Mouse (Mus musculus): ENCODE measurements around the gene Rhox9. TPM values are rescaled to one million over a fixed set of nuclear protein-coding genes. Genes with fewer than 3 reads are reported as not detected.
"Not testable (repeated sequence)": the region's sequence is repeated elsewhere in the genome, so short reads cannot be mapped to it uniquely, and the experiment has no call there.

Rhox9 gene
- not detected in 2 replicates for polyA plus RNA-seq (2014; fragmentation: Nextera tagmentation; extraction: Ambion mirVana)

- not testable (repeated sequence) for H3K4me1 ChIP-seq (replicated peaks; ENCODE audit: control insufficient read depth, insufficient read depth, low read length); H3K9me3 ChIP-seq (ENCODE audit: control insufficient read depth, low read length); ATAC-seq (replicated peaks; ENCODE audit: low FRiP score, low TSS enrichment, low read depth); DNase-seq (ENCODE audit: low spot score); H3K4me2 ChIP-seq (ENCODE audit: low read length); H3K4me3 ChIP-seq (ENCODE audit: low read depth, low read length); H3K27ac ChIP-seq (ENCODE audit: low read depth); H3K9ac ChIP-seq (ENCODE audit: low read length); H3K27me3 ChIP-seq (replicated peaks; ENCODE audit: control insufficient read depth, insufficient read depth, low read length); H3K36me3 ChIP-seq (ENCODE audit: control insufficient read depth, insufficient read depth, low read length)
- WGBS: 90% methylated on average over 9 of the region's 18 CpGs
These were observed at the start of gene Rhox9 for GRCm38 (mm10) chrX:37901670-37902069. Rhox9 (minus strand) TSS chrX:37901770.

GRCm38 (mm10) chrX:37916311-37916710 lies 14.7 kb upstream of the Rhox9 start:
- Histone ChIP-seq H3K36me3 (ENCODE audit: control insufficient read depth, insufficient read depth, low read length) (no peaks in the 10 kb centered on the region), H3K9ac (ENCODE audit: low read length) (no peak overlapping the region), H3K4me1 (replicated peaks; ENCODE audit: control insufficient read depth, insufficient read depth, low read length) (no peaks in the 10 kb centered on the region), H3K27me3 (replicated peaks; ENCODE audit: control insufficient read depth, insufficient read depth, low read length) (no peaks in the 10 kb centered on the region), H3K27ac (ENCODE audit: low read depth) (no peak overlapping the region), H3K4me3 (ENCODE audit: low read depth, low read length) (no peak overlapping the region), H3K9me3 (ENCODE audit: control insufficient read depth, low read length) (no peaks in the 10 kb centered on the region), H3K4me2 (ENCODE audit: low read length) (no peak overlapping the region)
- ATAC-seq (replicated peaks; ENCODE audit: low FRiP score, low TSS enrichment, low read depth) (no peak), DNase-seq (ENCODE audit: low spot score) (no peak)
- 73% methylated on average over 4 of the region's 4 CpGs for WGBS

GRCm38 (mm10) chrX:37908581-37908980 lies 7.0 kb upstream of the Rhox9 start:
- 55% methylated on average over 7 of the region's 7 CpGs for WGBS
- ATAC-seq (replicated peaks; ENCODE audit: low FRiP score, low TSS enrichment, low read depth) (no peak), DNase-seq (ENCODE audit: low spot score) (no peak)
- H3K4me1 ChIP-seq (replicated peaks; ENCODE audit: control insufficient read depth, insufficient read depth, low read length): no peaks in the 10 kb centered on the region
- H3K27ac ChIP-seq (ENCODE audit: low read depth): no peak overlapping the region
- no peaks in the 10 kb centered on the region for H3K9me3 ChIP-seq (ENCODE audit: control insufficient read depth, low read length)
- no peak overlapping the region for H3K9ac ChIP-seq (ENCODE audit: low read length)
- no peak overlapping the region for H3K4me2 ChIP-seq (ENCODE audit: low read length)
- H3K36me3 ChIP-seq (ENCODE audit: control insufficient read depth, insufficient read depth, low read length): no peaks in the 10 kb centered on the region
- no peak overlapping the region for H3K4me3 ChIP-seq (ENCODE audit: low read depth, low read length)
- no peaks in the 10 kb centered on the region for H3K27me3 ChIP-seq (replicated peaks; ENCODE audit: control insufficient read depth, insufficient read depth, low read length)

- ATAC-seq (replicated peaks; ENCODE audit: low FRiP score, low TSS enrichment, low read depth): no peak
- no peak for DNase-seq (ENCODE audit: low spot score)
- H3K4me3 ChIP-seq (ENCODE audit: low read depth, low read length): no peak overlapping the region
- no peaks in the 10 kb centered on the region for H3K36me3 ChIP-seq (ENCODE audit: control insufficient read depth, insufficient read depth, low read length)
- 72% methylated on average over 5 of the region's 5 CpGs for WGBS
- H3K27me3 ChIP-seq (replicated peaks; ENCODE audit: control insufficient read depth, insufficient read depth, low read length): no peaks in the 10 kb centered on the region
- H3K9ac ChIP-seq (ENCODE audit: low read length): no peak overlapping the region
- H3K4me1 ChIP-seq (replicated peaks; ENCODE audit: control insufficient read depth, insufficient read depth, low read length): no peaks in the 10 kb centered on the region
- no peak overlapping the region for H3K27ac ChIP-seq (ENCODE audit: low read depth)
- no peak overlapping the region for H3K4me2 ChIP-seq (ENCODE audit: low read length)
- no peaks in the 10 kb centered on the region for H3K9me3 ChIP-seq (ENCODE audit: control insufficient read depth, low read length)
These were observed 2.2 kb upstream of the Rhox9 start for GRCm38 (mm10) chrX:37903727-37904126.

- not testable (repeated sequence) for H3K4me1 ChIP-seq (replicated peaks; ENCODE audit: control insufficient read depth, insufficient read depth, low read length); H3K9me3 ChIP-seq (ENCODE audit: control insufficient read depth, low read length); H3K9ac ChIP-seq (ENCODE audit: low read length); ATAC-seq (replicated peaks; ENCODE audit: low FRiP score, low TSS enrichment, low read depth); H3K27me3 ChIP-seq (replicated peaks; ENCODE audit: control insufficient read depth, insufficient read depth, low read length); H3K4me2 ChIP-seq (ENCODE audit: low read length); H3K36me3 ChIP-seq (ENCODE audit: control insufficient read depth, insufficient read depth, low read length); H3K4me3 ChIP-seq (ENCODE audit: low read depth, low read length); DNase-seq (ENCODE audit: low spot score); H3K27ac ChIP-seq (ENCODE audit: low read depth)
- WGBS: 72% methylated on average over 9 of the region's 9 CpGs
These were observed 4.4 kb downstream of the Rhox9 start, which contains the start of gene Rhox7b for GRCm38 (mm10) chrX:37897132-37897531. Rhox7b (minus strand) TSS chrX:37897232.

GRCm38 (mm10) chrX:37878844-37879243 lies 22.7 kb downstream of the Rhox9 start, which contains the start of gene Rhox8:
Rhox8 (minus strand) TSS chrX:37878944.
- no peaks in the 10 kb centered on the region for H3K4me1 ChIP-seq (replicated peaks; ENCODE audit: control insufficient read depth, insufficient read depth, low read length)
- H3K9ac ChIP-seq (ENCODE audit: low read length): no peak within 1 kb of the TSS
- H3K27ac ChIP-seq (ENCODE audit: low read depth): no peak within 1 kb of the TSS
- H3K4me2 ChIP-seq (ENCODE audit: low read length): no peak within 1 kb of the TSS
- no peaks in the 10 kb centered on the region for H3K9me3 ChIP-seq (ENCODE audit: control insufficient read depth, low read length)
- no peaks in the 10 kb centered on the region for H3K27me3 ChIP-seq (replicated peaks; ENCODE audit: control insufficient read depth, insufficient read depth, low read length)
- ATAC-seq (replicated peaks; ENCODE audit: low FRiP score, low TSS enrichment, low read depth) (no peak), DNase-seq (ENCODE audit: low spot score) (no peak)
- H3K4me3 ChIP-seq (ENCODE audit: low read depth, low read length): no peak within 1 kb of the TSS
- 79% methylated on average over 4 of the region's 4 CpGs for WGBS
- no peaks in the 10 kb centered on the region for H3K36me3 ChIP-seq (ENCODE audit: control insufficient read depth, insufficient read depth, low read length)

- Histone ChIP-seq H3K36me3 (ENCODE audit: control insufficient read depth, insufficient read depth, low read length) (no peaks in the 10 kb centered on the region), H3K4me3 (ENCODE audit: low read depth, low read length) (no peak overlapping the region), H3K4me2 (ENCODE audit: low read length) (no peak overlapping the region), H3K4me1 (replicated peaks; ENCODE audit: control insufficient read depth, insufficient read depth, low read length) (no peaks in the 10 kb centered on the region), H3K9me3 (ENCODE audit: control insufficient read depth, low read length) (no peaks in the 10 kb centered on the region), H3K27ac (ENCODE audit: low read depth) (no peak overlapping the region), H3K27me3 (replicated peaks; ENCODE audit: control insufficient read depth, insufficient read depth, low read length) (no peaks in the 10 kb centered on the region), H3K9ac (ENCODE audit: low read length) (no peak overlapping the region)
- 91% methylated on average over 2 of the region's 2 CpGs for WGBS
- DNase-seq (ENCODE audit: low spot score) (no peak), ATAC-seq (replicated peaks; ENCODE audit: low FRiP score, low TSS enrichment, low read depth) (no peak)
These were observed 29.9 kb downstream of the Rhox9 start for GRCm38 (mm10) chrX:37871641-37872040.

Other genes starting within 250 kb of the Rhox9 start
- gene Rhox3h, start 233.0 kb downstream of the Rhox9 start, polyA plus RNA-seq (2014; fragmentation: Nextera tagmentation; extraction: Ambion mirVana): not detected in 2 replicates
- not detected in 2 replicates for gene Rhox2h, start 228.5 kb downstream of the Rhox9 start, polyA plus RNA-seq (2014; fragmentation: Nextera tagmentation; extraction: Ambion mirVana)
- 3.9 and 4.0 TPM in 2 replicates for gene Rhox5, start 96.9 kb downstream of the Rhox9 start, polyA plus RNA-seq (2014; fragmentation: Nextera tagmentation; extraction: Ambion mirVana)
- not detected in 2 replicates for gene Rhox6, start 74.9 kb downstream of the Rhox9 start, polyA plus RNA-seq (2014; fragmentation: Nextera tagmentation; extraction: Ambion mirVana)
- not detected in 2 replicates for gene Rhox7a, start 70.1 kb downstream of the Rhox9 start, polyA plus RNA-seq (2014; fragmentation: Nextera tagmentation; extraction: Ambion mirVana)
- gene Rhox8, start 22.8 kb downstream of the Rhox9 start, polyA plus RNA-seq (2014; fragmentation: Nextera tagmentation; extraction: Ambion mirVana): not detected in 2 replicates
- not detected in 2 replicates for gene Rhox7b, start 4.5 kb downstream of the Rhox9 start, polyA plus RNA-seq (2014; fragmentation: Nextera tagmentation; extraction: Ambion mirVana)
- gene Btg1-ps1, start 117.0 kb upstream of the Rhox9 start, polyA plus RNA-seq (2014; fragmentation: Nextera tagmentation; extraction: Ambion mirVana): not detected in 2 replicates
- not detected in 2 replicates for gene Btg1-ps2, start 141.3 kb upstream of the Rhox9 start, polyA plus RNA-seq (2014; fragmentation: Nextera tagmentation; extraction: Ambion mirVana)
- not detected in 2 replicates for gene Rhox10, start 164.7 kb upstream of the Rhox9 start, polyA plus RNA-seq (2014; fragmentation: Nextera tagmentation; extraction: Ambion mirVana)
- gene Rhox11, start 183.4 kb upstream of the Rhox9 start, polyA plus RNA-seq (2014; fragmentation: Nextera tagmentation; extraction: Ambion mirVana): not detected in 2 replicates
- not detected in 2 replicates for gene Rhox12, start 209.1 kb upstream of the Rhox9 start, polyA plus RNA-seq (2014; fragmentation: Nextera tagmentation; extraction: Ambion mirVana)
- not detected in 2 replicates for gene Rhox13, start 219.4 kb upstream of the Rhox9 start, polyA plus RNA-seq (2014; fragmentation: Nextera tagmentation; extraction: Ambion mirVana)

Measured in intestine, embryonic 14.5 days (tissue).